Mouse (Mus musculus): ENCODE results near the gene Gm21560. TPM values are rescaled to one million over a fixed set of nuclear protein-coding genes. Genes with fewer than 3 reads are reported as not detected.
"Not testable (repeated sequence)": the region's sequence is repeated elsewhere in the genome, so short reads cannot be mapped to it uniquely, and the experiment has no call there.

Gene Gm21560
- polyA plus RNA-seq (2015; fragmentation: Nextera tagmentation; extraction: Ambion mirVana): not detected in 2 replicates

GRCm38 (mm10) chr14:6219192-6219591 lies at the start of gene Gm21560:
Gene Gm21560 (minus strand): TSS chr14:6219292.
- not testable (repeated sequence) for ATAC-seq (ENCODE audit: low read depth); H3K9ac ChIP-seq (ENCODE audit: low read depth, low read length); H3K4me3 ChIP-seq (ENCODE audit: low read depth, low read length); H3K27ac ChIP-seq (ENCODE audit: low read length); H3K4me1 ChIP-seq (ENCODE audit: control insufficient read depth, low read depth, low read length); H3K36me3 ChIP-seq (ENCODE audit: control insufficient read depth, insufficient read depth); H3K9me3 ChIP-seq (replicated peaks; ENCODE audit: control insufficient read depth, low read length); H3K4me2 ChIP-seq (ENCODE audit: low read depth, low read length); H3K27me3 ChIP-seq (ENCODE audit: control insufficient read depth, insufficient read depth, low read depth, low read length)
- 42% methylated on average over 1 of the region's 2 CpGs for WGBS (ENCODE audit: insufficient replicate concordance)

- WGBS (ENCODE audit: insufficient replicate concordance): 78% methylated on average over 2 of the region's 9 CpGs
These were observed 55.6 kb downstream of the Gm21560 start for GRCm38 (mm10) chr14:6163538-6163937.

GRCm38 (mm10) chr14:6161085-6161484 lies 58.0 kb downstream of the Gm21560 start:
- H3K9me3 ChIP-seq (replicated peaks; ENCODE audit: control insufficient read depth, low read length); H3K27ac ChIP-seq (ENCODE audit: low read length); H3K4me2 ChIP-seq (ENCODE audit: low read depth, low read length); ATAC-seq (ENCODE audit: low read depth); H3K4me3 ChIP-seq (ENCODE audit: low read depth, low read length); H3K27me3 ChIP-seq (ENCODE audit: control insufficient read depth, insufficient read depth, low read depth, low read length); H3K4me1 ChIP-seq (ENCODE audit: control insufficient read depth, low read depth, low read length); H3K36me3 ChIP-seq (ENCODE audit: control insufficient read depth, insufficient read depth); H3K9ac ChIP-seq (ENCODE audit: low read depth, low read length): not testable (repeated sequence)
- no CpG with 5 or more reads among the region's 1 CpGs for WGBS (ENCODE audit: insufficient replicate concordance)

More at GRCm38 (mm10) chr14:6163538-6163937, 55.6 kb downstream of the Gm21560 start:
- not testable (repeated sequence) for H3K27me3 ChIP-seq (ENCODE audit: control insufficient read depth, insufficient read depth, low read depth, low read length); H3K4me3 ChIP-seq (ENCODE audit: low read depth, low read length); ATAC-seq (ENCODE audit: low read depth); H3K9me3 ChIP-seq (replicated peaks; ENCODE audit: control insufficient read depth, low read length); H3K9ac ChIP-seq (ENCODE audit: low read depth, low read length); H3K4me2 ChIP-seq (ENCODE audit: low read depth, low read length); H3K36me3 ChIP-seq (ENCODE audit: control insufficient read depth, insufficient read depth); H3K4me1 ChIP-seq (ENCODE audit: control insufficient read depth, low read depth, low read length); H3K27ac ChIP-seq (ENCODE audit: low read length)

Other genes with a start within 250 kb of the Gm21560 start
- gene Gm3453, start 240.2 kb downstream of the Gm21560 start, polyA plus RNA-seq (2015; fragmentation: Nextera tagmentation; extraction: Ambion mirVana): not detected in 2 replicates
- not detected in 2 replicates for gene Gm6337, start 161.0 kb downstream of the Gm21560 start, polyA plus RNA-seq (2015; fragmentation: Nextera tagmentation; extraction: Ambion mirVana)
- 0.06 TPM in 1 of 2 replicates, not detected in the other for gene Gm8206, start 125.3 kb downstream of the Gm21560 start, polyA plus RNA-seq (2015; fragmentation: Nextera tagmentation; extraction: Ambion mirVana)
- gene Gm3468, start 110.6 kb downstream of the Gm21560 start, polyA plus RNA-seq (2015; fragmentation: Nextera tagmentation; extraction: Ambion mirVana): 0.05 TPM in 1 of 2 replicates, not detected in the other
- gene Gm3476, start 93.5 kb downstream of the Gm21560 start, polyA plus RNA-seq (2015; fragmentation: Nextera tagmentation; extraction: Ambion mirVana): not detected in 2 replicates
- gene Gm3411, start 68.0 kb upstream of the Gm21560 start, polyA plus RNA-seq (2015; fragmentation: Nextera tagmentation; extraction: Ambion mirVana): not detected in 2 replicates
- not detected in 2 replicates for gene Gm21103, start 85.6 kb upstream of the Gm21560 start, polyA plus RNA-seq (2015; fragmentation: Nextera tagmentation; extraction: Ambion mirVana)
- not detected in 2 replicates for gene Gm3618, start 124.4 kb upstream of the Gm21560 start, polyA plus RNA-seq (2015; fragmentation: Nextera tagmentation; extraction: Ambion mirVana)
- not detected in 2 replicates for gene Gm16440, start 171.0 kb upstream of the Gm21560 start, polyA plus RNA-seq (2015; fragmentation: Nextera tagmentation; extraction: Ambion mirVana)
- gene Gm3591, start 193.2 kb upstream of the Gm21560 start, polyA plus RNA-seq (2015; fragmentation: Nextera tagmentation; extraction: Ambion mirVana): not detected in 2 replicates
- not detected in 2 replicates for gene Gm3594, start 225.3 kb upstream of the Gm21560 start, polyA plus RNA-seq (2015; fragmentation: Nextera tagmentation; extraction: Ambion mirVana)

All from liver, embryonic 16.5 days (tissue).